8 mouse cellular contexts compared by ENCODE assay signal in the genomic region with DNA sequence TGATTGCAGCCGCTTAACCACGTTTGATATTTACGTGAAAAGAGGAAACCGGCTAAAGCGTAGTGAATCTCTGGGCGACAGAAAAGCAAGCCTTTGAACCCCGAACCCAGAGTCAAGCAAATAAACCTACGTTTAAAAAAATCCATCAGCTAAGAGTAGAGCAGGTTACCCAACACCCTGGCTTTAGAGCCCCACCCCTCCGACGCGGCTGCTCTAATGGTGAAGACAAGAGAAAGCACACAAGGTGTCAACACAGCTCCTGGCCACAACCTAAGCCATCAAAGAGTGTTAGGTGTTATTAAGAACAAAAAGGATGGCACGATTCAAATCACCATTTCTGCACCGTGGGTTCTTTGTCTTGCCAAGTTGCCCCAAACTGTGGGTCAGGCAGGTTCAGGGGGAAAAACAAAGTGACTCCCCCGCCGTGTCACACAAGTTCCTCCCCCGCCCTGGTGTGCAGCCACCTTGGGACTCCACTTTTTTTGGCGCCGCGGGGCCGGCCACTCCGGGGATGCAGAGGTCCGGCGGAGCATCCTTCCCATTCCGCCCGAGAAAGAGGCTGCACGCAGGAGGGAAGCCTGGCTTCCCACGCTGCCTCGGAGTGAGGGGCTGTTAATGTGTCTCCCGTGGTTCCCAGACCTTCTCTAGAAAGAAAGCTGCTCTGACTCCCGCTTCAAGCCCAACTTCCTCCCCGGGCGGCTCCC. TPM values are rescaled to one million over a fixed set of nuclear protein-coding genes. Genes with fewer than 3 reads are reported as not detected.
DNase-seq lines count a peak whose midpoint lies in the region; ATAC-seq and TF ChIP-seq lines count a peak whose summit lies in the region.

No protein-coding gene starts in this region.

- DNase-seq in adrenal gland, adult 18-20 months (ENCODE audit: low spot score in 2 of 2) = peak; percentile 20 to 26
- DNase-seq in adrenal gland, postnatal 4 days (ENCODE audit: low spot score in 2 of 2) = no peak
- peak; percentile 8 for DNase-seq in retina, postnatal 1 day
- DNase-seq in retina, embryonic 14.5 days (ENCODE audit: low spot score) = no peak
- DNase-seq in forebrain, postnatal 0 days = peak; percentile 38
- DNase-seq in liver, postnatal 0 days = peak; percentile 43
- DNase-seq in stomach, postnatal 0 days (ENCODE audit: low spot score) = peak; percentile 19
- no peak for DNase-seq in ovary, adult 18-20 months (ENCODE audit: low spot score)

- peak overlapping the region; percentile 94 for H3K4me2 ChIP-seq in forebrain, postnatal 0 days (ENCODE audit: low read depth)
- H3K4me2 ChIP-seq in liver, postnatal 0 days (ENCODE audit: low read depth, low read length) = peak overlapping the region; percentile 100
- H3K4me2 ChIP-seq in stomach, postnatal 0 days (replicated peaks; ENCODE audit: low read depth) = peak overlapping the region; percentile 99

- 2% methylated on average over 31 of the region's 32 CpGs for WGBS in forebrain, postnatal 0 days
- 2% methylated on average over 32 of the region's 32 CpGs for WGBS in liver, postnatal 0 days (ENCODE audit: insufficient replicate concordance)
- 2% methylated on average over 32 of the region's 32 CpGs for WGBS in stomach, postnatal 0 days

- H3K4me3 ChIP-seq in forebrain, postnatal 0 days (ENCODE audit: low read depth, low read length) = peak overlapping the region; percentile 70
- H3K4me3 ChIP-seq in liver, postnatal 0 days (ENCODE audit: low read depth, low read length) = peak overlapping the region; percentile 79
- H3K4me3 ChIP-seq in stomach, postnatal 0 days (ENCODE audit: low read depth, low read length) = peak overlapping the region; percentile 71

- H3K36me3 ChIP-seq in forebrain, postnatal 0 days (ENCODE audit: insufficient read depth) = no peaks in the 10 kb centered on the region
- H3K36me3 ChIP-seq in liver, postnatal 0 days (replicated peaks; ENCODE audit: insufficient read depth, low read length) = no peaks in the 10 kb centered on the region
- no peaks in the 10 kb centered on the region for H3K36me3 ChIP-seq in stomach, postnatal 0 days (ENCODE audit: control insufficient read depth, insufficient read depth, low read length)

- no peak overlapping the region for H3K27ac ChIP-seq in forebrain, postnatal 0 days (ENCODE audit: low read depth, low read length)
- peak overlapping the region; percentile 22; the same call in 1 of the 2 replicates for H3K27ac ChIP-seq in liver, postnatal 0 days (ENCODE audit: low read depth)
- H3K27ac ChIP-seq in stomach, postnatal 0 days (replicated peaks) = no peak overlapping the region

- peaks cover 40% of the 10 kb centered on the region for H3K27me3 ChIP-seq in forebrain, postnatal 0 days (ENCODE audit: insufficient read depth, low read length)
- peaks cover 49% of the 10 kb centered on the region for H3K27me3 ChIP-seq in liver, postnatal 0 days (ENCODE audit: insufficient read depth, low read length)
- H3K27me3 ChIP-seq in stomach, postnatal 0 days (ENCODE audit: control insufficient read depth, insufficient read depth, low read length) = no peaks in the 10 kb centered on the region

- H3K9ac ChIP-seq in forebrain, postnatal 0 days = peak overlapping the region; percentile 56
- peak overlapping the region; percentile 74 for H3K9ac ChIP-seq in liver, postnatal 0 days (replicated peaks)
- H3K9ac ChIP-seq in stomach, postnatal 0 days (ENCODE audit: low read length) = peak overlapping the region; percentile 64

- 0 out of 2 replicates have a peak, but pooled peaks cover 3% of the 10 kb centered on the region for H3K4me1 ChIP-seq in forebrain, postnatal 0 days (ENCODE audit: insufficient read depth)
- peaks cover 28% of the 10 kb centered on the region for H3K4me1 ChIP-seq in liver, postnatal 0 days (ENCODE audit: insufficient read depth)
- no peaks in the 10 kb centered on the region for H3K4me1 ChIP-seq in stomach, postnatal 0 days (replicated peaks; ENCODE audit: control insufficient read depth, insufficient read depth)

- TF ChIP-seq EP300 in liver, postnatal 0 days (IDR thresholded peaks at IDR 0.05; ENCODE audit: low read depth) = no peak
- TF ChIP-seq EP300 in stomach, postnatal 0 days (optimal IDR thresholded peaks at IDR 0.05) = no peak

- no peaks in the 10 kb centered on the region for H3K9me3 ChIP-seq in forebrain, postnatal 0 days (ENCODE audit: low read length)
- no peaks in the 10 kb centered on the region for H3K9me3 ChIP-seq in liver, postnatal 0 days (ENCODE audit: low read length)
- no peaks in the 10 kb centered on the region for H3K9me3 ChIP-seq in stomach, postnatal 0 days (ENCODE audit: control insufficient read depth, low read length)

- no peak for TF ChIP-seq CTCF in forebrain, postnatal 0 days (IDR thresholded peaks at IDR 0.05; ENCODE audit: low read depth)
- no peak for TF ChIP-seq CTCF in liver, postnatal 0 days (IDR thresholded peaks at IDR 0.05; ENCODE audit: low read depth)
- TF ChIP-seq CTCF in stomach, postnatal 0 days (IDR thresholded peaks at IDR 0.05; ENCODE audit: low read depth) = no peak

- peak; percentile 60; the same call in 1 of the 2 replicates for ATAC-seq in forebrain, postnatal 0 days
- ATAC-seq in liver, postnatal 0 days = no peak
- 0 out of 2 replicates have a peak, but pooled peaks have one; percentile 30 for ATAC-seq in stomach, postnatal 0 days (ENCODE audit: low FRiP score, low TSS enrichment)

RNA-seq across cellular contexts. Expression of gene Rgs10, which starts 1.2 kb away (rescaled TPM):
- total RNA-seq in adrenal gland, adult 18-20 months (2021) = 10 to 100 TPM; 13.8 to 19.8 TPM
- 10 to 100 TPM; 11.5 to 12.0 TPM for total RNA-seq in adrenal gland, postnatal 4 days (2021)
- total RNA-seq in forebrain, postnatal 0 days (2014; rRNA removed) = 53.2 and 54.5 TPM in 2 replicates
- 51.7 and 64.2 TPM in 2 replicates for polyA plus RNA-seq in forebrain, postnatal 0 days (2015; fragmentation: Nextera tagmentation; extraction: Ambion mirVana)
- 31.7 and 32.3 TPM in 2 replicates for polyA plus RNA-seq in liver, postnatal 0 days (2015; fragmentation: Nextera tagmentation; extraction: Ambion mirVana)
- polyA plus RNA-seq in stomach, postnatal 0 days (2015; fragmentation: Nextera tagmentation; extraction: Ambion mirVana) = 24.5 and 28.9 TPM in 2 replicates

RNA-seq across cellular contexts. Expression of gene Tial1, which starts 44.1 kb away (rescaled TPM):
- 10 to 100 TPM; 67.1 to 99.5 TPM for total RNA-seq in adrenal gland, adult 18-20 months (2021)
- total RNA-seq in adrenal gland, postnatal 4 days (2021) = 100 to 1,000 TPM; 119 to 121 TPM
- 60.9 and 76.7 TPM in 2 replicates for total RNA-seq in forebrain, postnatal 0 days (2014; rRNA removed)
- polyA plus RNA-seq in forebrain, postnatal 0 days (2015; fragmentation: Nextera tagmentation; extraction: Ambion mirVana) = 17.3 and 22.5 TPM in 2 replicates
- 10.2 and 11.5 TPM in 2 replicates for polyA plus RNA-seq in liver, postnatal 0 days (2015; fragmentation: Nextera tagmentation; extraction: Ambion mirVana)
- 12.5 and 13.1 TPM in 2 replicates for polyA plus RNA-seq in stomach, postnatal 0 days (2015; fragmentation: Nextera tagmentation; extraction: Ambion mirVana)

Comparison
In these comparisons a context has a peak if more than half of its experiments do, and no peak if none do; other contexts are left out.
1. DNase-seq: peak in adrenal gland, adult 18-20 months (2 of 2), retina, postnatal 1 day (single experiment), forebrain, postnatal 0 days (single experiment), liver, postnatal 0 days (single experiment) and stomach, postnatal 0 days (single experiment); none in adrenal gland, postnatal 4 days (0 of 2), retina, embryonic 14.5 days (single experiment) and ovary, adult 18-20 months (single experiment).
2. Peak in every context shown above with its lines, with median percentiles within 50 percentile points of each other: H3K4me2 ChIP-seq, H3K4me3 ChIP-seq and H3K9ac ChIP-seq.